Mouse (Mus musculus): ENCODE results near the gene Itprid2. TPM values are rescaled to one million over a fixed set of nuclear protein-coding genes. Genes with fewer than 3 reads are reported as not detected.

Itprid2 gene
- polyA plus RNA-seq, 1 experiment, result 6.7 TPM

DNA sequence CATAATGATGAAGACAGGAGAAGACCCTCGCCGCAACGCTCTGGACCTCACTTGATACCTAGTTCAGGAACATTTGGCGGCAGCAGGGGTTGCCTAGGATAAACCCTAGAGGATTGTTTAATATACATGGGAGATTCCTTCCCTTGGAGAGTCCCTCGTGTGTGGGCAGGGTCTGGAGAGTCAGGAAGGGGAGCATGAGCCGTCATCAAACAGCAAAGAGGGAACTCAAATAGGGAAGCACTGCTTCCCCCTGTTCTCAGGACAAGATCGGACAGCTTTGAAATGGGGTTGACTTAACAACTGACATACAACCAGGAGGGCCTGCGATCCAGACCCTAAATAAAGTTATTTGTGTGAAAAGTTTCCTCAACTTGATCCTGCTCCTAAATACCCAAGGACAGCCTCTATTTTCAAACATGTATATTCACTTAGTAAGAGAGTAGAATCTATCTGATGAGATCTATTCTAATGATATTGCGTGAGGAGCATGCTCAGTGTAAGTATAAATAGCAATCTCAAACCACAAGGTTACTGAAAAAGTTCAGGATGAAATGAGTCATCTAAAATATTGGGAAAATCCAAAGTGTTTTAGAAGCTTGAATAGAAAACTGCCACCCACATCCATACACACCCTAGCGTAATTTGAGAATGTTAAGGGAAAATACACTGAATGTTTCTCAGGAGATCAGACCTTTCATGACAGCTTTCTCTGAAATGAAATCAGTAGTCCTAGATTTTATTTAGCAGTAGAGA, 61.5 kb downstream of the Itprid2 start:
- Histone ChIP-seq H3K4me3 (ENCODE audit: control insufficient read depth, insufficient read depth, low read length) (no peak overlapping the region), H3K27me3 (ENCODE audit: control insufficient read depth, insufficient read depth, low read length) (no peaks in the 10 kb centered on the region), H3K4me1 (replicated peaks; ENCODE audit: control insufficient read depth, insufficient read depth, low read length) (peaks cover 2% of the 10 kb centered on the region; the same call in 1 of the 2 replicates), H3K27ac (ENCODE audit: control insufficient read depth, insufficient read depth, low read length) (no peak overlapping the region; the same call in 1 of the 2 replicates), H3K36me3 (ENCODE audit: control insufficient read depth, insufficient read depth, low read length) (no peaks in the 10 kb centered on the region)
- no peak for DNase-seq
- TF ChIP-seq POLR2A (IDR thresholded peaks at IDR 0.05; ENCODE audit: control insufficient read depth, extremely low read depth, insufficient read depth, low read length, poor library complexity) (no peak), CTCF (IDR thresholded peaks at IDR 0.05; ENCODE audit: borderline replicate concordance, control insufficient read depth, extremely low read depth, insufficient read depth, low read length, poor library complexity) (no peak)
- WGBS, result 63% methylated on average over 10 of the region's 10 CpGs

DNA sequence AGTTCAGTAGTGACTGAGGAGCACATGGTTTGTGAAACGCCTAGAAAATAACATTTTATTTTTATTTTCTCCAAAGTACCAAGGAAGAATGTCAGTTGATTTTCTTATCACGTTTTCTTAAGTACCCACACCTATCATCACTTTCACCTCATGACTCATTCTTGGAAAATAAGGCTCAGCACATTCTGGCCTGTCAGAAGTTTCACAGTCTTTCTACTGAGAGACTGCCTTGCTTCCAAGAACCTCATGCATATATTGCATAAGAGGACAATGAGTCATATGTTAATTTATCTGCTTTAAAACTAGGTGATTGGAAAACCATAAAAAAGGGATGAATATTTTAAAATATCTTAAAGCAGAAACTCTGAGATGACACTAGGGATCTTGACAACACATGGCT, 63.0 kb downstream of the Itprid2 start:
- TF ChIP-seq POLR2A (IDR thresholded peaks at IDR 0.05; ENCODE audit: control insufficient read depth, extremely low read depth, insufficient read depth, low read length, poor library complexity), result no peak
- no peak for TF ChIP-seq CTCF (IDR thresholded peaks at IDR 0.05; ENCODE audit: borderline replicate concordance, control insufficient read depth, extremely low read depth, insufficient read depth, low read length, poor library complexity)
- DNase-seq, result no peak
- H3K4me3 ChIP-seq (ENCODE audit: control insufficient read depth, insufficient read depth, low read length), result no peak overlapping the region
- no peaks in the 10 kb centered on the region for H3K27me3 ChIP-seq (ENCODE audit: control insufficient read depth, insufficient read depth, low read length)
- WGBS, result 70% methylated on average over 2 of the region's 2 CpGs
- H3K27ac ChIP-seq (ENCODE audit: control insufficient read depth, insufficient read depth, low read length), result no peak overlapping the region
- peaks cover 2% of the 10 kb centered on the region; the same call in 1 of the 2 replicates for H3K4me1 ChIP-seq (replicated peaks; ENCODE audit: control insufficient read depth, insufficient read depth, low read length)
- H3K36me3 ChIP-seq (ENCODE audit: control insufficient read depth, insufficient read depth, low read length), result no peaks in the 10 kb centered on the region

DNA sequence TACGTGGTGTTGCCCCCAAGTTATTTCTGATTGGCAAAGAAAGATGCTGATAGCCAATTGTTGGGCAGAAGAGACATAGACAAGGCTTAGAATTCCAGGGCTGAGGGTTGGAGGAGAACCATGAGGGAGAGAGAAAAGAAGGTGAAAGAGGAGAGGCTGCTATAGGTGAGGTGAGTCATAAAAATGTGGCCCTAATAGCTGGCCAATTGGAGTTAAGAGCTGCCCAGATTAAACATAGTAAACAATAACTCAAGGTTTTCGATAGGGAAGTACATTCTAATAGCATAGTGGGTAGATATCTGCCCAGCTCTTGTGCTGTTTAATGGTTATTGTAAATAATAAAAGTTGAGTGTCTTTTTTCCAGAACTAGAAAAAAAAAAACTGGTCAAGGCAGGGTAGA, 69.6 kb downstream of the Itprid2 start:
- TF ChIP-seq POLR2A (IDR thresholded peaks at IDR 0.05; ENCODE audit: control insufficient read depth, extremely low read depth, insufficient read depth, low read length, poor library complexity) (no peak), CTCF (IDR thresholded peaks at IDR 0.05; ENCODE audit: borderline replicate concordance, control insufficient read depth, extremely low read depth, insufficient read depth, low read length, poor library complexity) (no peak)
- 87% methylated on average over 2 of the region's 2 CpGs for WGBS
- Histone ChIP-seq H3K27me3 (ENCODE audit: control insufficient read depth, insufficient read depth, low read length) (no peaks in the 10 kb centered on the region), H3K4me3 (ENCODE audit: control insufficient read depth, insufficient read depth, low read length) (no peak overlapping the region), H3K27ac (ENCODE audit: control insufficient read depth, insufficient read depth, low read length) (no peak overlapping the region), H3K36me3 (ENCODE audit: control insufficient read depth, insufficient read depth, low read length) (no peaks in the 10 kb centered on the region), H3K4me1 (replicated peaks; ENCODE audit: control insufficient read depth, insufficient read depth, low read length) (no peaks in the 10 kb centered on the region)
- no peak for DNase-seq

DNA sequence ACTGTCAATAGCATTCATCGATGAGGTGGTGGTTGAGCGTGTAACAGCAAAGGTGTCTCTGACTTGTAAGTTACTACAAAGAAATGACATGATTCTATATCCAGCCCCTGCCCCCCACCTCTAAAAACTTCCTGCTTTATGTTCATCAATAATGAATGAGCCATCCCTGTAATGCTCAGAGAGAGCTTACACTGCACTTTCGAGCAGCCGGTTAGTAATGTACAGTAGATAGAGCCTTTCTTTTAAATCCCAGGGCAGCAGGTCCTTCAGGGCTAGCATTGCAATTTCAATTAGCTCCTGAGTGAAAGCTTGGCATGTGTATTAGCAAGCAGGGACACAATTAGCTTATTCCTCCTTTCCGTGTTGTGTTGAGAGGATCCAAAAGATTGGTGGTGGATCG, 72.4 kb downstream of the Itprid2 start, which contains the start of gene Ppp1r1c:
Gene Ppp1r1c (plus strand): TSS at position 206 of the 400 bp plus-strand sequence.
- Histone ChIP-seq H3K4me3 (ENCODE audit: control insufficient read depth, insufficient read depth, low read length) (no peak within 1 kb of the TSS), H3K36me3 (ENCODE audit: control insufficient read depth, insufficient read depth, low read length) (no peaks in the 10 kb centered on the region), H3K27ac (ENCODE audit: control insufficient read depth, insufficient read depth, low read length) (no peak within 1 kb of the TSS), H3K4me1 (replicated peaks; ENCODE audit: control insufficient read depth, insufficient read depth, low read length) (no peaks in the 10 kb centered on the region), H3K27me3 (ENCODE audit: control insufficient read depth, insufficient read depth, low read length) (no peaks in the 10 kb centered on the region)
- DNase-seq, result no peak
- no peak for TF ChIP-seq POLR2A (IDR thresholded peaks at IDR 0.05; ENCODE audit: control insufficient read depth, extremely low read depth, insufficient read depth, low read length, poor library complexity)
- no peak for TF ChIP-seq CTCF (IDR thresholded peaks at IDR 0.05; ENCODE audit: borderline replicate concordance, control insufficient read depth, extremely low read depth, insufficient read depth, low read length, poor library complexity)
- WGBS, result 97% methylated on average over 6 of the region's 6 CpGs

DNA sequence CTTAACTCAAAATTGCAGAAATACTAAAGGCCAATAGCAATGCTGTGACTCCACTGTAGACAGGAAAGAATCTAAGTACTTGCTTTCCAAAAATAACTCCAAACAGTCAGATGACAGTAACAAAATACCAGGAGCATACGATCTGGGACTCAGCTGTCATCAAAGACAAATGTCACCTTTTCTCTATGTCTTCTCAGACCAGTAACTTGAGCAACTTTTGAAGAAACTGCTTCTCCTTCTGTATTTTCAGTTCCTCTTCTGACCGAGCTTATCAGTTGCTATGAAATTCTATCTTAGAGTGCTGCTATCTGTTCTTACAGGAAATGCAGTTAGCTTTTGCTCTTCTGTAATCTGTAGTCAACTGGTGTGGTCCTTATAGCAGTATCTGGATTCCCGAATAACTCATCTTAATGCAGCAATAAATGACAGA, 78.5 kb downstream of the Itprid2 start:
- H3K36me3 ChIP-seq (ENCODE audit: control insufficient read depth, insufficient read depth, low read length), result no peaks in the 10 kb centered on the region
- H3K27me3 ChIP-seq (ENCODE audit: control insufficient read depth, insufficient read depth, low read length), result no peaks in the 10 kb centered on the region
- H3K4me1 ChIP-seq (replicated peaks; ENCODE audit: control insufficient read depth, insufficient read depth, low read length), result no peaks in the 10 kb centered on the region
- WGBS, result 11% methylated on average over 3 of the region's 3 CpGs
- no peak for DNase-seq
- no peak overlapping the region for H3K4me3 ChIP-seq (ENCODE audit: control insufficient read depth, insufficient read depth, low read length)
- H3K27ac ChIP-seq (ENCODE audit: control insufficient read depth, insufficient read depth, low read length), result no peak overlapping the region
- TF ChIP-seq POLR2A (IDR thresholded peaks at IDR 0.05; ENCODE audit: control insufficient read depth, extremely low read depth, insufficient read depth, low read length, poor library complexity) (no peak), CTCF (IDR thresholded peaks at IDR 0.05; ENCODE audit: borderline replicate concordance, control insufficient read depth, extremely low read depth, insufficient read depth, low read length, poor library complexity) (no peak)

DNA sequence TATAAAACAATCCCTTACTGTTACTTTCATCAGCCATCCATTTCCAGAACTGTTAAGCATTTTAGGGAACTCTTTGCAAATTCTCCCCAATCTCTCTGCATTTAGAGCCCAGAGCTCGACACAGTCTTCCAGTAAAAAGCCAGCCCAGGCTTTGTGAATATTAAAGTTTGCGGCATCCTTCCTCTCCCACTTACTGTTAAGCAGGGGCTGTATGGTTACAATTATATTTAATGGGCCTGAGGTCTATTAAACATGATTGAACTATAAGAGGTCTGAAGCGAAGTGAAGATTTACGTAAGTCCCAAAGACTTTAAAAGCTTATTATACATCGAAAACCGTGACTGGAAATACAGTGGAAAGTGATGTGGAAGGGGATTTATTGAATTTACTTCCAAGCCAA, 79.6 kb downstream of the Itprid2 start:
- H3K4me1 ChIP-seq (replicated peaks; ENCODE audit: control insufficient read depth, insufficient read depth, low read length), result no peaks in the 10 kb centered on the region
- no peaks in the 10 kb centered on the region for H3K36me3 ChIP-seq (ENCODE audit: control insufficient read depth, insufficient read depth, low read length)
- 97% methylated on average over 6 of the region's 6 CpGs for WGBS
- no peak for TF ChIP-seq CTCF (IDR thresholded peaks at IDR 0.05; ENCODE audit: borderline replicate concordance, control insufficient read depth, extremely low read depth, insufficient read depth, low read length, poor library complexity)
- TF ChIP-seq POLR2A (IDR thresholded peaks at IDR 0.05; ENCODE audit: control insufficient read depth, extremely low read depth, insufficient read depth, low read length, poor library complexity), result no peak
- no peak overlapping the region for H3K4me3 ChIP-seq (ENCODE audit: control insufficient read depth, insufficient read depth, low read length)
- DNase-seq, result no peak
- no peak overlapping the region for H3K27ac ChIP-seq (ENCODE audit: control insufficient read depth, insufficient read depth, low read length)
- H3K27me3 ChIP-seq (ENCODE audit: control insufficient read depth, insufficient read depth, low read length), result no peaks in the 10 kb centered on the region
